Mouse (Mus musculus) stomach, embryonic 14.5 days (tissue): ENCODE data around the gene Slc25a28. TPM values are rescaled to one million over a fixed set of nuclear protein-coding genes. Genes with fewer than 3 reads are reported as not detected.

ENCODE experiments used
- ATAC-seq: fragments of 200-750 bp; cut with Nextera tagmentation; 2 replicates; pipeline ENCODE4 v1.8.0; 2017; ENCODE audit warnings: low read depth, moderate TSS enrichment; ENCODE audit not compliant: insufficient number of reproducible peaks, insufficient read depth, low FRiP score
- H3K27ac ChIP-seq: fragments of 300-500 bp; sonication (generic); 2 replicates; pipeline ENCODE4 v1.5.1; 2014; ENCODE audit warnings: mild to moderate bottlenecking, low read length, moderate library complexity, mixed read lengths
- H3K27me3 ChIP-seq: fragments of 300-500 bp; sonication (generic); 2 replicates; pipeline ENCODE4 v1.6.1; 2014; ENCODE audit warnings: low read length, control low read depth, mixed read lengths; ENCODE audit not compliant: control insufficient read depth, insufficient read depth
- H3K36me3 ChIP-seq: fragments of 300-500 bp; sonication (generic); 2 replicates; pipeline ENCODE4 v1.6.1; 2014; ENCODE audit warnings: mild to moderate bottlenecking, control low read depth, low read length, moderate library complexity, mixed read lengths; ENCODE audit not compliant: control insufficient read depth, insufficient read depth
- H3K4me1 ChIP-seq: fragments of 300-500 bp; sonication (generic); 2 replicates; pipeline ENCODE4 v1.6.1; 2014; ENCODE audit warnings: low read length, control low read depth, mixed read lengths; ENCODE audit not compliant: control insufficient read depth, insufficient read depth
- H3K4me2 ChIP-seq: fragments of 300-500 bp; sonication (generic); replicated peaks from 2 replicates; pipeline ENCODE4 v1.6.1; 2014; ENCODE audit warnings: low read depth, low read length, control low read depth
- H3K4me3 ChIP-seq: fragments of 300-500 bp; sonication (generic); 2 replicates; pipeline ENCODE4 v1.5.1; 2014; ENCODE audit warnings: low read depth, low read length, control low read depth
- H3K9ac ChIP-seq: fragments of 300-500 bp; sonication (generic); replicated peaks from 2 replicates; pipeline ENCODE4 v1.6.1; 2014; ENCODE audit warnings: low read depth, mild to moderate bottlenecking, control low read depth, low read length, moderate library complexity, mixed read lengths
- H3K9me3 ChIP-seq: fragments of 300-500 bp; sonication (generic); 2 replicates; pipeline ENCODE4 v1.6.1; 2016; ENCODE audit warnings: low read depth, low read length, control low read depth; ENCODE audit not compliant: control insufficient read depth
- WGBS: fragments of 180-500 bp; shearing (Covaris S2); extraction: QIAGEN DNeasy Blood & Tissue Kit; methylation state at CpG from one replicate; pipeline ENCODE4 v1.1.7; 2014; 5-methylcytosine and 5-hydroxymethylcytosine counted together
- polyA plus RNA-seq: library from polyadenylated mRNA; unstranded; fragments of >200 nt; fragmentation: Nextera tagmentation; extraction: Ambion mirVana; gene quantifications from 2 replicates; pipeline ENCODE4 v1.2.1, GENCODE M21; 2014

Slc25a28 gene
- polyA plus RNA-seq, 1 experiment from 2014 or later: 18.4 TPM

DNA sequence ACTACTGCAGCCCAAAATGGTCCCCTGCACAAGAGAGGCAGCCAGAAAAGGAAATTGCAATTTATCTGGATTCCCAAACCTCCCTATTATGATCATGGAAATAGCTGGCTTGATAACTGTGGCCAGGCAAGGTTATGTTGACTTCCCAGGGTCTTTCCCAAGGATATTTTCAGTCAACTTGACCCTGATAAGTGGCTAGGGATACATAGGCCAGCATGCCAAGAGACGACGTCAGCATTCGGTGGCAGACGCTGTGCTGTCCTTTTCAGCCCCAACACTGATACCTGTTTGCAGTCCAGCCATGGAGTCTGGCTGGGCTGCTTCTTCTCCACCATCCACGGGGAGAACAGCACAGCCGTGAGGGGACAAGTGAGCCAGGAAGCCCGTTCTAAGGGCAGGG lies 3.6 kb downstream of the Slc25a28 start:
- no peaks in the 10 kb centered on the region for H3K27me3 ChIP-seq
- H3K4me3 ChIP-seq: no peak overlapping the region
- H3K9me3 ChIP-seq: no peaks in the 10 kb centered on the region
- no peaks in the 10 kb centered on the region; the same call in 1 of the 2 replicates for H3K36me3 ChIP-seq
- no peak for ATAC-seq
- H3K4me1 ChIP-seq: peaks cover 9% of the 10 kb centered on the region; the same call in 1 of the 2 replicates
- H3K9ac ChIP-seq: no peak overlapping the region
- no peak overlapping the region for H3K4me2 ChIP-seq
- WGBS: 76% methylated on average over 7 of the region's 7 CpGs
- H3K27ac ChIP-seq: no peak overlapping the region

DNA sequence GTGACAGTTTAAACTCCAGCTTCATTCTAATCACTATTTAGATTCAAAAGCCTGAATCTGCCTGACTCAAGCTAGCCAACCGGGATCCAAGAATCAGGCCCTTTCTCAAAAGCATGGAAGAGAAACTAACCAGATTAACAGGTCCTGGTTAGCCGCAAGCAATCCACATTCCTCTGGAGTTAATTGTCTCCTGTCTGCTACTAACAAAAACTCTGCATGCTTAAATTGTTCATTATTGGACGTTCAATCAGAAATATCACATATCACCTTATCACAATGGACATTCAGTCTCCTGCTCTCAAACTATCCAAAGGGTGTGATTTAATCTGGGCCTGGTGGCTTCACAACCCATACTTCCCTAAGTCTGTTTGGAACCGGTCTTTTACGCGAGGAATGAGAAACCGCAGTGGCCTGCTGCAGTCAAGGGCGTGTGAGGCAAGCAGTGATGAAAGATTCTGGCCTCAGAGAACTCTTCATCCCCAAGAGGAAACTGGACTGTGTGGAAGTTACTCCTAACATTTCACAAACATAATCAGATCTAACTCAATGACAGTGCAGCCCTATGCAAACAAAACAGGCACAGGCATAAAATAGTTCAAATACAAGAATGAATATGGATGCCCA lies 5.4 kb downstream of the Slc25a28 start:
- H3K4me2 ChIP-seq: no peak overlapping the region
- no peak overlapping the region for H3K27ac ChIP-seq
- H3K4me1 ChIP-seq: peaks cover 8% of the 10 kb centered on the region; the same call in 1 of the 2 replicates
- 77% methylated on average over 8 of the region's 8 CpGs for WGBS
- H3K36me3 ChIP-seq: peaks cover 4% of the 10 kb centered on the region
- H3K27me3 ChIP-seq: no peaks in the 10 kb centered on the region
- H3K9me3 ChIP-seq: no peaks in the 10 kb centered on the region
- no peak overlapping the region for H3K4me3 ChIP-seq
- H3K9ac ChIP-seq: no peak overlapping the region
- no peak for ATAC-seq

DNA sequence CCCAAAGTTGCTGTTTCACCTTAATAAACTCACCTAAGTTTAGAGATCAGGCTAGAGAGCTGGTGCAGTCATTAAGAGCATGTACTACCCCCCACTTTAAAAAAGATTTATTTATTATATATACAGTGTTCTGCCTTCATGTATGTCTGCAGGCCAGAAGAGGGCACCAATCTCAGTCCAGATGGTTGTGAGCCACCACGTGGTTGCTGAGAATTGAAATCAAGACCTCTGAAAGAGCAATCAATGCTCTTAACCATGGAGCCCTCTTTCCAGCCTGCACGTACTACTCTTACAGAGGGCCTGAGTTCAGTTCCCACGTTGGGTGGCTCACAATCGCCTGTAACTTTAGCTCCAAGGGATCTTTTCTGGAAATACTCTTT lies 7.3 kb downstream of the Slc25a28 start:
- H3K27ac ChIP-seq: no peak overlapping the region
- no peak overlapping the region for H3K4me3 ChIP-seq
- no peak overlapping the region for H3K4me2 ChIP-seq
- WGBS: 63% methylated on average over 4 of the region's 4 CpGs
- no peak for ATAC-seq
- no peak overlapping the region for H3K9ac ChIP-seq
- H3K36me3 ChIP-seq: peaks cover 12% of the 10 kb centered on the region
- H3K9me3 ChIP-seq: no peaks in the 10 kb centered on the region
- peaks cover 2% of the 10 kb centered on the region for H3K4me1 ChIP-seq
- no peaks in the 10 kb centered on the region for H3K27me3 ChIP-seq

DNA sequence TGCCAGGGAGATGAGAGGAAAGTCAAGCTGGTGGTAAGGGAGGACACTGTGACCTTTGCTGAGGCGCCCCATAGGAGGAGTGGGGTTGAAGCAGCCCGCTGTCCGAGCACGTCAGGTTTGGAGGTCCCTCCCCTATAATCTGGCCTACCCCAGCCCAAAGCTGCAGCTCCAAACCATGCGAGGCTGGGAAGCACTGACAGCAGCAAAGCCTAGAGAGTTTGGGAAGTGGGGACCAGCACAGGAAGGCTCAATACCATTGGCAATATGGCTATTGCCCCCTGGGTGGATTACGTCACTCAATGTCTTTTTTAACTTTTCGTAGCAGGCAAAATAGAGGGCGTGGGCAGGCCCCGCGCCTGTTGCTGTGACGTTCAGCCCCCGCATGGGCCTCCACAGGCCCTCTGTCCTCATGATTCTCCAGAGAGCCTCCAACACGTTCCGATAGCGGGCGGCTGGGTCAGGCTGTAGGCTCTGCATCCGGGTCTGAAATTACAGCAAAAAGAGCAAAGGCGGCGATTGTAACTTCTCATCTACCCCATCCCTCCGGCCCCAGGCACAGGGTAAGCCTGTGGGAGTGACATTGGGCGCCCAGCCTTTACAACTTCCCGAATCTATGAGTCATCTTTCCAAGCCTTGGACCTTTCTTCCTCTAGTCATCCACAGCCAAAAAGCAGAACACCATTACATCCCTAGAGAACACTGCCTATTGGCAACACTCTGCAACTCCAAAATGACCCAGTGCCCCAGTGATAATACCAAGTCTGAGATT lies 7.8 kb downstream of the Slc25a28 start:
- Histone ChIP-seq H3K4me3 (no peak overlapping the region), H3K36me3 (peaks cover 12% of the 10 kb centered on the region), H3K27ac (no peak overlapping the region), H3K4me2 (no peak overlapping the region), H3K4me1 (peaks cover 8% of the 10 kb centered on the region), H3K9me3 (no peaks in the 10 kb centered on the region), H3K9ac (no peak overlapping the region), H3K27me3 (no peaks in the 10 kb centered on the region)
- no peak for ATAC-seq
- 85% methylated on average over 22 of the region's 22 CpGs for WGBS

DNA sequence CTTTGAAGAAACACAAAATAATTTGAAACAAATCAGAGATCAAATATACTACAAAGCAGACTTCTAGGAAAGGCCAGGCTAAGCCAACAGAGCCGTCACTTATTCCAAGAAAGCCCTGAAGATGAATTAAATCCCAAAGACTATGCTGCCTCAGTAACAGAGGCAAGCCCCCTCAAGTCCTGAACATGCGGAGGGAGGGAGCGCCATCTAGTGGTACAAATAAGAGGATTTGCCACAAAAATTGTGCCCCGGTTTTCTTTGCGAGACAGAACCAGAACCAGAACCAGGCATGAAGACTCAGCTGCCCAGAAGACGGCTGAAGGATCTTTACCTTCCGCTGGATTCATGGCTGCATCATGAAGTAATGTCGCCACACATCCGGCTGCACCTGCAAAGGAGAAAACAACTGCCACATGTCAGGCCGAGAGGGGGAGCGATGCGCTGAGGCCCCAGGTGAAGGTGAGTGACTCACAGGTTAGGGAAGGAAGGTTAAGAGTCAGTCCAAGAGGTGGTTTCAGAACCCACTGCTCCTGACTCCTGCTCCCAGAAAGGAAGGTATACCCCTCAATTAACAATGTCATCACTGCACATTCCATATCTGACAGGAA lies 9.1 kb downstream of the Slc25a28 start:
- Histone ChIP-seq H3K27ac (no peak overlapping the region), H3K4me3 (no peak overlapping the region), H3K9ac (no peak overlapping the region), H3K9me3 (no peaks in the 10 kb centered on the region), H3K27me3 (no peaks in the 10 kb centered on the region), H3K4me2 (no peak overlapping the region), H3K4me1 (peaks cover 8% of the 10 kb centered on the region), H3K36me3 (peaks cover 12% of the 10 kb centered on the region)
- WGBS: 55% methylated on average over 12 of the region's 12 CpGs
- no peak for ATAC-seq

DNA sequence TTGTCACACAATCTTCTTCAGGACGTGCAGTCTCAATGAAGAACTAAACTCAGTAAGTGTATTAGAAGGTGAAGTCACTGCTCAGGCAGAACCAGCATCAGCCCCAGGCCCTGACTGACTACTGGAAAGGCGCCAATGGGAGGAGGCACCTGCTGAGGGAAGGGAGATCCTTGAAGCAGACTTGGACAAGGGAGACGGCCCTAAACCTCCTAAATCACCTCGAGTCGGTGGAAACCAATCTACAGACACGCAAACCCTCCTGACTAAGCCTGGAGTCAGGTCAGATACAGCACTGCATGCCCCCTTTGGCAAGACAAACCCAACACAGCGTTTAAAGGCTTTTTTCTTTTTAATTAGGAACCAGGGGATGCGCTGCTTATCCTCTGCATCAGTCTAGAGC lies 11.2 kb downstream of the Slc25a28 start:
- Histone ChIP-seq H3K4me1 (peaks cover 8% of the 10 kb centered on the region), H3K36me3 (peaks cover 12% of the 10 kb centered on the region), H3K4me3 (no peak overlapping the region), H3K4me2 (no peak overlapping the region), H3K27ac (no peak overlapping the region), H3K9ac (no peak overlapping the region), H3K27me3 (no peaks in the 10 kb centered on the region), H3K9me3 (no peaks in the 10 kb centered on the region)
- no peak for ATAC-seq
- WGBS: 76% methylated on average over 8 of the region's 8 CpGs

DNA sequence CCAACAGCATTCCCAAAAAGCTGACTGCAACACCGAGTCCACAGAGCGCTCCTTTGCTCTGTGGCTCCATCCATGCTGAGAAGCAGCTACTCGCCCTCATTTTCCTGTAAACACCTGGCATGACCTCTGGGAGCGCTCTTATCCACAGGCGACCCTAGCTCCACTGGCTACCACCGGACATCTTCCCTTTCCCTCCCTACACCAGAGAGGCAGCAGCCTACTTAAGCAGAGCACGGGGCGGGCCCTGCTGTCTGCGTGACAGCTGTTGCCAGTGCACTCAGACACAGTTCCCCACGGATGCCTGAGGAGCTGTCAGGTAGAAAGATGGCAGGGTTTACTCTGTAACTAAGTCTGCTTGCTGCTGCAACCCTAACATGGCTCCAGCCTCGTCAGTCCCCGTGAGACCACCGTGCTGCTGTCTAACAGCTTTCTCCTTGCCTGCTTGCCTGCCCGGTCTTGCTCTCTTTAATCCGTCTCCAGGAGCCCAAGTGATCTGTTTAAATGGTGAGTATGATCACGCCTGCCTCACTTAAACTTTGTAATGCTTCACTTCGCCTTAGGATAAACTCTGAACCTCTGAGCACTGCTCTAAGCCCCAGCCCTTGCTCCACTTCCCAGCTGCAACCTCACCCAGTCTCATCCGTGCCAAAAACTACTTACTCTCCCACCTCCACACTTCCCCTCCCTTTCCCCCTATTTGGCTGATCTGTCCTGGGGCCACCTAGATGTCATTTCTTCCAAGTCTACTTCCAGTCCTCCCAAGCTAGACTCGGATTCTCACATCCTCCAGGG lies 12.3 kb downstream of the Slc25a28 start:
- Histone ChIP-seq H3K4me1 (peaks cover 8% of the 10 kb centered on the region), H3K4me2 (no peak overlapping the region), H3K4me3 (no peak overlapping the region), H3K9ac (no peak overlapping the region), H3K36me3 (peaks cover 12% of the 10 kb centered on the region), H3K27me3 (no peaks in the 10 kb centered on the region), H3K9me3 (no peaks in the 10 kb centered on the region), H3K27ac (no peak overlapping the region)
- WGBS: 31% methylated on average over 19 of the region's 19 CpGs
- ATAC-seq: no peak

DNA sequence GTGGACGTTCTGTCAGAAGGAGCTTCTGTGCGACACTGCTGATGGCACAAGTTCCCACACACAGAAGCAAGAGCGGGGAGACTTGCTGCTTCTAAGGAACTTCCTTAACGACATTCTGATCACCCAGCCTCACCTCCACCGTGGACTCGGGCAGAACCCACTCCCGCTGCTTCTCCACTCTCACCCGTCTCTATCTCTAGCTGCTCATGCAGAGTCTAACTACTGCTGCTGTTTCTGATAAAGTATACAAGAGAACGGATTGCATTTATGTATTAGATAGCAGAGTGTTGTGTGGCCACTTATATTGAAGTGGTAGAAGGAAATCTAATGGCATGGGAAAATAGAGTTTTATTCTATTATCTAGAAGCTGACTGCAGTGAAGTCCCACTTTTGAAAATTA lies 13.9 kb downstream of the Slc25a28 start:
- WGBS: 81% methylated on average over 9 of the region's 9 CpGs

More for the DNA sequence above, 13.9 kb downstream of the Slc25a28 start:
- Histone ChIP-seq H3K27me3 (no peaks in the 10 kb centered on the region), H3K27ac (no peak overlapping the region), H3K4me3 (no peak overlapping the region), H3K36me3 (peaks cover 12% of the 10 kb centered on the region), H3K4me1 (peaks cover 8% of the 10 kb centered on the region), H3K9me3 (no peaks in the 10 kb centered on the region), H3K9ac (no peak overlapping the region), H3K4me2 (no peak overlapping the region)
- no peak for ATAC-seq
